Mouse (Mus musculus): ENCODE results near the gene Ubxn2a.

Gene Ubxn2a

GRCm38 (mm10) chr12:4879048-4879447, 28.5 kb downstream of the Ubxn2a start:
- DNase-seq (ENCODE audit: extremely low spot score, low spot score): no peak

GRCm38 (mm10) chr12:4878296-4878783, 29.2 kb downstream of the Ubxn2a start:
- no peak for DNase-seq (ENCODE audit: extremely low spot score, low spot score)

GRCm38 (mm10) chr12:4875623-4876022, 31.9 kb downstream of the Ubxn2a start:
- DNase-seq (ENCODE audit: extremely low spot score, low spot score): no peak

GRCm38 (mm10) chr12:4874161-4874927, 33.2 kb downstream of the Ubxn2a start, which contains the start of gene Mfsd2b:
TSS of gene Mfsd2b (minus strand) at chr12:4874359.
- DNase-seq (ENCODE audit: extremely low spot score, low spot score): peak; percentile 58

GRCm38 (mm10) chr12:4873531-4873930, 34.0 kb downstream of the Ubxn2a start:
- no peak for DNase-seq (ENCODE audit: extremely low spot score, low spot score)

- no peak for DNase-seq (ENCODE audit: extremely low spot score, low spot score)
Observed at GRCm38 (mm10) chr12:4872983-4873477, 34.5 kb downstream of the Ubxn2a start.

- no peak for DNase-seq (ENCODE audit: extremely low spot score, low spot score)
Observed at GRCm38 (mm10) chr12:4872273-4872672, 35.2 kb downstream of the Ubxn2a start.

GRCm38 (mm10) chr12:4871260-4871659, 36.2 kb downstream of the Ubxn2a start:
- DNase-seq (ENCODE audit: extremely low spot score, low spot score): no peak

GRCm38 (mm10) chr12:4868924-4869323, 38.6 kb downstream of the Ubxn2a start:
- DNase-seq (ENCODE audit: extremely low spot score, low spot score): no peak

GRCm38 (mm10) chr12:4864338-4864690, 43.2 kb downstream of the Ubxn2a start:
- DNase-seq (ENCODE audit: extremely low spot score, low spot score): no peak

- DNase-seq (ENCODE audit: extremely low spot score, low spot score): no peak
Observed at GRCm38 (mm10) chr12:4863654-4864337, 43.7 kb downstream of the Ubxn2a start.

GRCm38 (mm10) chr12:4862672-4863071, 44.8 kb downstream of the Ubxn2a start:
- DNase-seq (ENCODE audit: extremely low spot score, low spot score): no peak

- no peak for DNase-seq (ENCODE audit: extremely low spot score, low spot score)
Observed at GRCm38 (mm10) chr12:4859241-4859914, 48.1 kb downstream of the Ubxn2a start.

GRCm38 (mm10) chr12:4856834-4857233, 50.7 kb downstream of the Ubxn2a start:
- no peak for DNase-seq (ENCODE audit: extremely low spot score, low spot score)

- DNase-seq (ENCODE audit: extremely low spot score, low spot score): peak; percentile 32
Observed at GRCm38 (mm10) chr12:4856160-4856559, 51.3 kb downstream of the Ubxn2a start.

- DNase-seq (ENCODE audit: extremely low spot score, low spot score): peak; percentile 49
Observed at GRCm38 (mm10) chr12:4843741-4844140, 63.8 kb downstream of the Ubxn2a start.

- peak; percentile 88 for DNase-seq (ENCODE audit: extremely low spot score, low spot score)
Observed at GRCm38 (mm10) chr12:4842890-4843597, 64.5 kb downstream of the Ubxn2a start, which contains the start of gene Wdcp. TSS of gene Wdcp (plus strand) at chr12:4843303.

- DNase-seq (ENCODE audit: extremely low spot score, low spot score): no peak
Observed at GRCm38 (mm10) chr12:4842456-4842855, 65.0 kb downstream of the Ubxn2a start.

GRCm38 (mm10) chr12:4841392-4841887, 66.1 kb downstream of the Ubxn2a start, which contains the start of gene Fkbp1b:
TSS of gene Fkbp1b (minus strand) at chr12:4841591.
- peak; percentile 80 for DNase-seq (ENCODE audit: extremely low spot score, low spot score)

- no peak for DNase-seq (ENCODE audit: extremely low spot score, low spot score)
Observed at GRCm38 (mm10) chr12:4840741-4841140, 66.8 kb downstream of the Ubxn2a start.

- no peak for DNase-seq (ENCODE audit: extremely low spot score, low spot score)
Observed at GRCm38 (mm10) chr12:4840010-4840409, 67.5 kb downstream of the Ubxn2a start.

Measured in neural tube, embryonic 10.5 days (tissue).